Mouse (Mus musculus): Measurements from ENCODE around the gene Gm10217. TPM values are rescaled to one million over a fixed set of nuclear protein-coding genes. Genes with fewer than 3 reads are reported as not detected.

Gene Gm10217
- not detected for total RNA-seq (2021)

DNA sequence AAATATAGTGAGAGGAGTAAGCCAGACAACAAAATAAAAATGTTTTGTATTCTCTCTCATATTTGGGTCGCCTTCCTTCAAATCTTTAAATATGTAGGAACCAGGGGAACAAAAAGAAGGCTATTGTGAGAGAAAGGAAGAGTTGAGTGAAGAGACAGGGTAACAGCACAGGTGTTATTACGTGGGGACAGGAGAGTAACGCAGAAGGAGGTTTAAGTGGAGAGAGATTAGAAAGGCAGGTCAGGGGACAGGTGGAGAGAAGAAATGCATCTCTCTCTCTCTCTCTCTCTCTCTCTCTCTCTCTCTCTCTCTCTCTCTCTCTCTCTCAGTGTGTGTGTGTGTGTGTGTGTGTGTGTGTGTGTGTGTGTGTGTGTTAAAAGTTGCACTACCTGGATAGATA, at the start of gene Gm10217:
Gene Gm10217 (plus strand): TSS at position 301 of the 400 bp plus-strand sequence.
- no peak for DNase-seq (ENCODE audit: extremely low spot score in 1 of 2, low spot score in 1 of 2)

- DNase-seq (ENCODE audit: extremely low spot score in 1 of 2, low spot score in 1 of 2) = no peak
Observed at GRCm38 (mm10) chr8:9824770-9825169, 39.3 kb upstream of the Gm10217 start.

GRCm38 (mm10) chr8:9840257-9840656, 23.8 kb upstream of the Gm10217 start:
- no peak for DNase-seq (ENCODE audit: extremely low spot score in 1 of 2, low spot score in 1 of 2)

GRCm38 (mm10) chr8:9859286-9859685, 4.8 kb upstream of the Gm10217 start:
- DNase-seq (ENCODE audit: extremely low spot score in 1 of 2, low spot score in 1 of 2) = no peak

DNA sequence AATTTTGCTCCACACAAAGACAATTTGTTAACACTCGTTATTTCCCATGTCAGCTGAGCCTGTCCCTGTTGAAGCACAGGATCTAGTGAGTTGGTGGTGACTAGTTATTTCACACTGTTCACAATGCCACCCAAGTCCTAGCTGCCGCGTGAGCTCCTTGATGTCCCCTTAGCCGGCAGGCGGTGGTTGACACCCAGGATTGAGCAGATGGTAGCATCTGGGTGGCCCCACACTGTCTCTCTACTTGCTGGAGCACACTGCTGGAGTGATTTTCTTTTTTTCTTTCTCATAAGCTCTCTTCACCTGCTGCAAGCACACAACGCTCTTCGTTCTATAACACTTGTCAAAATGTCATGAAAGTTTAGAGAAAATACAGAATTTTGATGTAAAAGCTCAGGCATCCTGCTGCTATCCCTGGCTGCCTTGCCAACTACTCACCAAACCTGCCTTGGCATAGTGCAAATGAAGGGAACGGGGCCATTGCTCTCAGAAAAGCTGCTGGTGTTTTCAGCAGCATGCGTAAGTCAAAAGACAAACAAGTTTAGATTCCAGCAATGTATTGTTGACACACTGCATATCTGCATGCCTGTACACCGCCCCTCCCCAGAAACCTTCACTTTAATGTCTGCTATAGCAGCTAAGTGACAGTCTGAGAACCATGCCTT, 3.4 kb upstream of the Gm10217 start:
- no peak for DNase-seq (ENCODE audit: extremely low spot score in 1 of 2, low spot score in 1 of 2)

- DNase-seq (ENCODE audit: extremely low spot score in 1 of 2, low spot score in 1 of 2) = no peak
Observed at GRCm38 (mm10) chr8:9865150-9865549, 1.1 kb downstream of the Gm10217 start.

DNA sequence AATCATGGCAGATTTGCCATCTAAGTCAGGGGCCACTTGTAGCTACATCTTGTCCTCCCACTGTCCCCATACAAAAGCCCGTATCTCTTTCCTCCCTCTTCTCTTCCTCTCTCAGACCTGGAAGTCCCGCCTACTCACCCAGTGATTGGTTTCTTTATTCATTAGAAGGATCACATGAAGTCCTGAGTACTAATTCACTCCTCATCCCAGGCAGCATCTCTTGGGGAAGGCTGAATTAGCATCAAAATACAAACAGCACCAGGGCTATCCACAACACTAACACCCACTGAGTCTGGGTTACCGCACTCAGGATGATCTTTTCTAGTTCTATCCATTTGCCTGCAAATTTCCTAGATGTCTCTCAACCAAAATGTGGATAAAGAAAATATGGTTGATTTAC, 4.0 kb downstream of the Gm10217 start:
- DNase-seq (ENCODE audit: extremely low spot score in 1 of 2, low spot score in 1 of 2) = no peak

DNA sequence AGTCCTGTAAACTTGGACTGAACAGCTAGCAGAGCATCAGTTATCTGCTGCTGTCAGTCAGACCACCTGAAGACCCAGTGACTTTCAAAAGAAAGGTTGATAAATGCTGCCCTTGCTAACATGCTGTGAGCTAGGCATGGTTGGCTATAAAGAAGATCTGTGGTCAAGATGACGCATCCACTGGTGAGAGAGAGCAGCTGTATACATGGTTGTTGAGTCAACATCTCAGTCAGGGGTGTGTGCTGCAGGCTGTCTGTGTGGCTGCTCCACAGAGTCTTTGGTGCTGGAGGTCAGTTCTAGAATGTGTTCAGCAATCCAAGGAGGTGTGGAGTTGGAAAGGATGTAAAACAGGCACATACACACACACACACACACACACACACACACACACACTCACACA, 12.2 kb downstream of the Gm10217 start:
- no peak for DNase-seq (ENCODE audit: extremely low spot score in 1 of 2, low spot score in 1 of 2)

GRCm38 (mm10) chr8:9879921-9880320, 15.9 kb downstream of the Gm10217 start:
- DNase-seq (ENCODE audit: extremely low spot score in 1 of 2, low spot score in 1 of 2) = no peak

DNA sequence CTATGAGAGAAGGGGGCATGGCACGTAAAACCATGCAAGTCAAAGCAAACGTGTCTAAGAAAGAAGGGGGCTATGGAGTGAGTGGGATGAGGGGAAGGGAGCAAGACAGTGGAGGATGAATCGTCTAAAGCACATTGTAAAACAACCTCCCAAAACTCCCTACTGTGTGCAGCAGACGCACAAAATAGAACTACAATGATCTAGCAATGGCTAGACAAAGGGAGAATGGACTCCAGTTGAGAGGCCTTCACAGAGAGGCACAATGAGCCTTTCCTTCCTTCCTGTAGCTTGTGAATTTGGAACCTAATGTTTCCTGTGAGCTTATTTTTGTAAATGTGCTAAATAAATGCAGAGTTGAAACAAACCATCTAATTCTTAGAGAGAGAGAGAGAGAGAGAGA, 22.7 kb downstream of the Gm10217 start:
- no peak for DNase-seq (ENCODE audit: extremely low spot score in 1 of 2, low spot score in 1 of 2)

GRCm38 (mm10) chr8:9899199-9899598, 35.1 kb downstream of the Gm10217 start:
- no peak for DNase-seq (ENCODE audit: extremely low spot score in 1 of 2, low spot score in 1 of 2)

GRCm38 (mm10) chr8:9899673-9900072, 35.6 kb downstream of the Gm10217 start:
- DNase-seq (ENCODE audit: extremely low spot score in 1 of 2, low spot score in 1 of 2) = no peak

Other genes starting within 250 kb of the Gm10217 start
- gene Fam155a, start 93.1 kb upstream of the Gm10217 start, total RNA-seq (2021) = 100 to 1,000 TPM; 110 to 121 TPM
- gene Lig4, start 113.4 kb downstream of the Gm10217 start, total RNA-seq (2021) = 10 to 100 TPM; 10.7 to 10.9 TPM
- 10 to 100 TPM; 29.1 to 30.7 TPM for gene Abhd13, start 113.5 kb downstream of the Gm10217 start, total RNA-seq (2021)
- gene Tnfsf13b, start 142.2 kb downstream of the Gm10217 start, total RNA-seq (2021) = 1 to 10 TPM; 3.2 to 4.2 TPM

Data from layer of hippocampus, postnatal 25 days (tissue).